Mouse (Mus musculus): ENCODE results near the gene Mospd3.

DNA sequence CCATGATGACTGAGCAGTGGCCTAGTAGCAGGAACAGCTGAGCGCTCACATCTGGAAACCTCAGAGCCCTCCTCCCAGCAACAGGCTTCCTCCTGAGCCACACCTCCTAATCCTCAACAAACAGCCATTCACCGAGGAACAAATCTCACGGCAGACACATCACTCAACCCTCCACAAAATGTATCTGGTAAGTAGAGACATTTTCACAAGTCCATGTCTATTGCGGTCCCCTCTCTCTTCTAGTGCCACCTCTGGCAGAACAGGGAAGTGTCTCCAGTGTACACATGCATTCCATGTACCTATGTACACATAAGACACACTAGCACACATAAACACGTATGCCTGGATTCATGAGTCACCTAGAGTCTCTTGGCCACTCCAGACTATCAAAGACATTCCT is 49.7 kb downstream of the Mospd3 start:
- TF ChIP-seq CTCF (IDR thresholded peaks at IDR 0.05; ENCODE audit: low read depth, low read length) (no peak), POLR2A (IDR thresholded peaks at IDR 0.05; ENCODE audit: insufficient read depth, low read length) (no peak), EP300 (IDR thresholded peaks at IDR 0.05; ENCODE audit: insufficient read depth, low read depth, low read length) (no peak)
